31 mouse cellular contexts compared by ENCODE assay signal in the genomic region with DNA sequence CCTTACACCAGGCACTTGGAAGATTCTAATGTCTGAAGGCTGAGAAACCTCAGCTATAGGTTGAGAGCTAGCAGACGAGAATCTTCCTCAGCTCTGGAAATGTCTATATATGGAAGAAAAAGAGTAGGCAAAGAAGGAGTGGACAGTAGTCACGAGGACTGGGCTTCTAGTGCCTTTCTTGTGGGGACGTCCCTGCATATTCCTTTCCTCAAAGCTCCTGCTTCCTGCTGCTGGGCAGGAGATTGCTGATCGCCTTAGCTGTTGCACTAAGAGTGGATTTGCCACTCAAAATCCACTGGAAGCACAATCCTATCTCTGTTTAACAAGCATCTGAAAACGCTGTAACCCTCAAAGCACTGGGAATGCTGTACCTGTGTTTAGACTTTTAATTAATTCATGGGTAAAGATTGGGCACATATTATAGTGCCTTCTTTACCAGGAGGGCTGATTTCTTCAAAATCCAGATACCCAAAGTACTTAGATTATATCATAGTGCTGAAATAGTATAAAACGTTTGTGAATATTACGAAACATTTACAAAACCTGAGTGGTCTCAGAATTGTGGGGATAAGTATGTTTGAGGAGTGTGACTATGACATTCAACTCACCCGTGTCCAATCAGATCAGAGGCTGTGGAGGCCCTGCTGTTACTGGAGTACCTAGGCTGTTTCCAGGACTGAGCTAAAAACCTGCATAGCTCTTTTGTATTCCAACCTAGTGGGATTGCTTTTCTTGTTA.
DNase-seq lines count a peak whose midpoint lies in the region; ATAC-seq lines count a peak whose summit lies in the region.
"Had no signal": no experiment of that assay in that cellular context is flagged by ENCODE, and none has a peak within 500 bp of the region (broad histone marks: within the 10 kb centered on the region; RNA-seq: fewer than 3 reads in every experiment).

No protein-coding gene starts in this region.

- no peaks in the 10 kb centered on the region for H3K27me3 ChIP-seq in intestine, embryonic 14.5 days (replicated peaks; ENCODE audit: control insufficient read depth, insufficient read depth, low read length)
- no peaks in the 10 kb centered on the region for H3K27me3 ChIP-seq in intestine, embryonic 15.5 days (replicated peaks)
- H3K27me3 ChIP-seq in lung, embryonic 15.5 days, result no peaks in the 10 kb centered on the region
- H3K27me3 ChIP-seq in kidney, embryonic 14.5 days (ENCODE audit: control insufficient read depth, insufficient read depth, low read length), result no peaks in the 10 kb centered on the region
- H3K27me3 ChIP-seq: embryonic facial prominence, embryonic 12.5 days; forebrain, embryonic 15.5 days; limb, embryonic 15.5 days; midbrain, embryonic 12.5 days; neural tube, embryonic 12.5 days had no signal

- no peak for ATAC-seq in intestine, embryonic 14.5 days (replicated peaks; ENCODE audit: low FRiP score, low TSS enrichment, low read depth)
- ATAC-seq in intestine, embryonic 15.5 days, result no peak
- ATAC-seq in lung, embryonic 15.5 days (ENCODE audit: borderline replicate concordance, extremely low read depth, low FRiP score, low TSS enrichment), result peak; percentile 83; the same call in 1 of the 2 replicates
- ATAC-seq in erythroblast, adult 5-6 weeks (replicated peaks; ENCODE audit: low FRiP score, poor library complexity, severe bottlenecking), result 0 out of 2 replicates have a peak, but pooled peaks have one; percentile 43
- ATAC-seq in kidney, embryonic 14.5 days (ENCODE audit: low FRiP score, low TSS enrichment), result no peak
- ATAC-seq: CD4-positive, CD25-positive, alpha-beta regulatory T cell, adult 4 months; forebrain, embryonic 15.5 days; hindbrain, embryonic 16.5 days had no signal

- peaks cover 9% of the 10 kb centered on the region for H3K36me3 ChIP-seq in intestine, embryonic 14.5 days (ENCODE audit: control insufficient read depth, insufficient read depth, low read length)
- no peaks in the 10 kb centered on the region for H3K36me3 ChIP-seq in intestine, embryonic 15.5 days
- H3K36me3 ChIP-seq in lung, embryonic 15.5 days, result peaks cover 5% of the 10 kb centered on the region; the same call in 1 of the 2 replicates
- H3K36me3 ChIP-seq in kidney, embryonic 14.5 days (ENCODE audit: control insufficient read depth, insufficient read depth, low read length), result no peaks in the 10 kb centered on the region

- H3K4me3 ChIP-seq in intestine, embryonic 14.5 days (ENCODE audit: low read depth, low read length), result no peak overlapping the region
- no peak overlapping the region for H3K4me3 ChIP-seq in intestine, embryonic 15.5 days (replicated peaks)
- H3K4me3 ChIP-seq in lung, embryonic 15.5 days, result no peak overlapping the region
- H3K4me3 ChIP-seq in kidney, embryonic 14.5 days (ENCODE audit: low read length), result no peak overlapping the region
- H3K4me3 ChIP-seq: embryonic facial prominence, embryonic 12.5 days; forebrain, embryonic 10.5 days; forebrain, embryonic 15.5 days; heart, adult 2 months; left cerebral cortex, adult 2 months; limb, embryonic 15.5 days; midbrain, embryonic 12.5 days; myocyte; neural tube, embryonic 12.5 days had no signal

- DNase-seq in intestine, embryonic 14.5 days (ENCODE audit: low spot score), result peak; percentile 40
- no peak for DNase-seq in lung, postnatal 4 days
- peak; percentile 52 for DNase-seq in lung, postnatal 36 days
- no peak for DNase-seq in frontal cortex, postnatal 14 days (ENCODE audit: low spot score in 2 of 2)
- DNase-seq: adrenal gland, postnatal 14 days; cerebellum, adult 11 months; cerebellum, adult 9-10 months; cerebellum, postnatal 36 days; embryo, embryonic 11 days; gastrocnemius, postnatal 14 days; heart, adult 2 months; kidney, adult 8-10 months; kidney, postnatal 10 days; layer of hippocampus, adult 9-11 months; right cerebral cortex, adult 18-20 months; right cerebral cortex, postnatal 4 days had no signal

- peak overlapping the region; percentile 62; the same call in 1 of the 2 replicates for H3K27ac ChIP-seq in intestine, embryonic 14.5 days (ENCODE audit: low read depth)
- H3K27ac ChIP-seq in intestine, embryonic 15.5 days, result no peak overlapping the region
- H3K27ac ChIP-seq in lung, embryonic 15.5 days, result peak overlapping the region; percentile 77
- no peak overlapping the region for H3K27ac ChIP-seq in kidney, embryonic 14.5 days (ENCODE audit: low read depth, low read length)
- H3K27ac ChIP-seq: embryonic facial prominence, embryonic 12.5 days; forebrain, embryonic 10.5 days; forebrain, embryonic 15.5 days; heart, adult 2 months; left cerebral cortex, adult 2 months; limb, embryonic 15.5 days; liver, embryonic 14.5 days; midbrain, embryonic 12.5 days; neural tube, embryonic 12.5 days had no signal

- 70% methylated on average over 8 of the region's 8 CpGs for WGBS in intestine, embryonic 14.5 days
- 69% methylated on average over 8 of the region's 8 CpGs for WGBS in intestine, embryonic 15.5 days
- 43% methylated on average over 8 of the region's 8 CpGs for WGBS in lung, embryonic 15.5 days
- 84% methylated on average over 8 of the region's 8 CpGs for WGBS in kidney, embryonic 14.5 days

- H3K4me2 ChIP-seq in intestine, embryonic 14.5 days (ENCODE audit: low read length), result no peak overlapping the region
- H3K4me2 ChIP-seq in intestine, embryonic 15.5 days (replicated peaks), result no peak overlapping the region
- no peak overlapping the region for H3K4me2 ChIP-seq in lung, embryonic 15.5 days
- H3K4me2 ChIP-seq in kidney, embryonic 14.5 days (replicated peaks; ENCODE audit: low read depth, low read length), result no peak overlapping the region
- H3K4me2 ChIP-seq: embryonic facial prominence, embryonic 12.5 days; forebrain, embryonic 15.5 days; limb, embryonic 15.5 days; midbrain, embryonic 12.5 days; neural tube, embryonic 12.5 days had no signal

- H3K9ac ChIP-seq in intestine, embryonic 14.5 days (ENCODE audit: low read length), result no peak overlapping the region
- no peak overlapping the region for H3K9ac ChIP-seq in intestine, embryonic 15.5 days
- no peak overlapping the region for H3K9ac ChIP-seq in lung, embryonic 15.5 days
- H3K9ac ChIP-seq in kidney, embryonic 14.5 days (ENCODE audit: low read depth, low read length), result no peak overlapping the region
- H3K9ac ChIP-seq: embryonic facial prominence, embryonic 12.5 days; forebrain, embryonic 15.5 days; limb, embryonic 15.5 days; liver, embryonic 14.5 days; midbrain, embryonic 12.5 days; neural tube, embryonic 12.5 days had no signal

- H3K4me1 ChIP-seq in intestine, embryonic 14.5 days (replicated peaks; ENCODE audit: control insufficient read depth, insufficient read depth, low read length), result no peaks in the 10 kb centered on the region
- H3K4me1 ChIP-seq in intestine, embryonic 15.5 days (replicated peaks), result no peaks in the 10 kb centered on the region
- peaks cover 18% of the 10 kb centered on the region for H3K4me1 ChIP-seq in lung, embryonic 15.5 days
- H3K4me1 ChIP-seq in kidney, embryonic 14.5 days (ENCODE audit: control insufficient read depth, insufficient read depth, low read length), result no peaks in the 10 kb centered on the region
- H3K4me1 ChIP-seq: embryonic facial prominence, embryonic 12.5 days; limb, embryonic 15.5 days; midbrain, embryonic 12.5 days; neural tube, embryonic 12.5 days had no signal

- H3K9me3 ChIP-seq in intestine, embryonic 14.5 days (ENCODE audit: control insufficient read depth, low read length), result no peaks in the 10 kb centered on the region
- no peaks in the 10 kb centered on the region for H3K9me3 ChIP-seq in intestine, embryonic 15.5 days
- H3K9me3 ChIP-seq in lung, embryonic 15.5 days, result no peaks in the 10 kb centered on the region
- H3K9me3 ChIP-seq in kidney, embryonic 14.5 days (ENCODE audit: control insufficient read depth, low read length), result no peaks in the 10 kb centered on the region
- H3K9me3 ChIP-seq: embryonic facial prominence, embryonic 12.5 days; forebrain, embryonic 10.5 days; forebrain, embryonic 15.5 days; limb, embryonic 15.5 days; midbrain, embryonic 12.5 days; neural tube, embryonic 12.5 days had no signal

Comparison
In these comparisons a context has a peak if more than half of its experiments do, and no peak if none do; other contexts are left out.
1. DNase-seq: peak in intestine, embryonic 14.5 days (single experiment) and lung, postnatal 36 days (single experiment); none in lung, postnatal 4 days (0 of 2) and frontal cortex, postnatal 14 days (0 of 2).
2. H3K27ac ChIP-seq: peak in intestine, embryonic 14.5 days (single experiment) and lung, embryonic 15.5 days (single experiment); none in intestine, embryonic 15.5 days (single experiment) and kidney, embryonic 14.5 days (single experiment).
3. ATAC-seq: peak in lung, embryonic 15.5 days (single experiment) and erythroblast, adult 5-6 weeks (single experiment); none in intestine, embryonic 14.5 days (single experiment), intestine, embryonic 15.5 days (single experiment) and kidney, embryonic 14.5 days (single experiment).